Mouse (Mus musculus): ENCODE measurements at regions not wholly inside any gene's neighbourhood (a gene's known extent, or its start where the extent isn't known, plus 50 kb on each side); places are given as distances from the start of the nearest gene placed in this dataset.
"Not testable (repeated sequence)": the region's sequence is repeated elsewhere in the genome, so short reads cannot be mapped to it uniquely, and the experiment has no call there.

- DNase-seq (ENCODE audit: low spot score in 2 of 2): not testable (repeated sequence)
These were observed 906.4 kb upstream of the Pcdh9 start for GRCm38 (mm10) chr14:94796844-94797243.

GRCm38 (mm10) chr14:94775912-94776311 is 885.4 kb upstream of the Pcdh9 start:
- DNase-seq (ENCODE audit: low spot score in 2 of 2): peak; percentile 19 to 21

GRCm38 (mm10) chr14:94742703-94743102 is 852.2 kb upstream of the Pcdh9 start:
- no peak for DNase-seq (ENCODE audit: low spot score in 2 of 2)

Data from right cerebral cortex, postnatal 10 days (tissue).